Mouse (Mus musculus): ENCODE measurements around the gene Areg.

GRCm38 (mm10) chr5:91110023-91110670 lies 29.3 kb upstream of the Areg start:
- TF ChIP-seq POLR2A (IDR thresholded peaks at IDR 0.05; ENCODE audit: insufficient read length, low read depth) = no peak
- no peak for TF ChIP-seq E2F4 (IDR thresholded peaks at IDR 0.05; ENCODE audit: insufficient read depth)
- no peak for TF ChIP-seq TCF12 (IDR thresholded peaks at IDR 0.05; ENCODE audit: insufficient read depth, poor library complexity, severe bottlenecking)
- TF ChIP-seq MYOG (IDR thresholded peaks at IDR 0.05; ENCODE audit: control insufficient read depth in 1 of 3, insufficient read depth in 1 of 3, insufficient read length in 2 of 3, low read depth in 2 of 3) = no peak
- TF ChIP-seq MAX (IDR thresholded peaks at IDR 0.05; ENCODE audit: low read depth) = no peak
- TF ChIP-seq CEBPB (IDR thresholded peaks at IDR 0.05; ENCODE audit: insufficient read depth, poor library complexity, severe bottlenecking) = no peak
- no peak for TF ChIP-seq USF1 (IDR thresholded peaks at IDR 0.05; ENCODE audit: low read depth)
- no peak for TF ChIP-seq MYOD1 (IDR thresholded peaks at IDR 0.05; ENCODE audit: control insufficient read depth in 1 of 3, insufficient read length in 2 of 3, low read depth in 2 of 3)
- TF ChIP-seq POLR2AphosphoS2 (IDR thresholded peaks at IDR 0.05; ENCODE audit: insufficient read length, low read depth) = no peak
- no peak for TF ChIP-seq TCF3 (IDR thresholded peaks at IDR 0.05; ENCODE audit: insufficient read length, low read depth)
- TF ChIP-seq SRF (IDR thresholded peaks at IDR 0.05; ENCODE audit: control insufficient read depth, insufficient read length, low read depth) = no peak

Data from myocyte (in vitro differentiated cells).